Mouse (Mus musculus) stomach, embryonic 14.5 days (tissue): ENCODE data around the gene Frzb. TPM values are rescaled to one million over a fixed set of nuclear protein-coding genes. Genes with fewer than 3 reads are reported as not detected.
A peak's percentile ranks its signal among the peaks of the same experiment; 100 is the strongest.

Source experiments
- ATAC-seq: fragments of 200-750 bp; cut with Nextera tagmentation; 2 replicates; pipeline ENCODE4 v1.8.0; 2017; ENCODE audit warnings: low read depth, moderate TSS enrichment; ENCODE audit not compliant: insufficient number of reproducible peaks, insufficient read depth, low FRiP score
- H3K27ac ChIP-seq: fragments of 300-500 bp; sonication (generic); 2 replicates; pipeline ENCODE4 v1.5.1; 2014; ENCODE audit warnings: mild to moderate bottlenecking, low read length, moderate library complexity, mixed read lengths
- H3K27me3 ChIP-seq: fragments of 300-500 bp; sonication (generic); 2 replicates; pipeline ENCODE4 v1.6.1; 2014; ENCODE audit warnings: low read length, control low read depth, mixed read lengths; ENCODE audit not compliant: control insufficient read depth, insufficient read depth
- H3K36me3 ChIP-seq: fragments of 300-500 bp; sonication (generic); 2 replicates; pipeline ENCODE4 v1.6.1; 2014; ENCODE audit warnings: mild to moderate bottlenecking, control low read depth, low read length, moderate library complexity, mixed read lengths; ENCODE audit not compliant: control insufficient read depth, insufficient read depth
- H3K4me1 ChIP-seq: fragments of 300-500 bp; sonication (generic); 2 replicates; pipeline ENCODE4 v1.6.1; 2014; ENCODE audit warnings: low read length, control low read depth, mixed read lengths; ENCODE audit not compliant: control insufficient read depth, insufficient read depth
- H3K4me2 ChIP-seq: fragments of 300-500 bp; sonication (generic); replicated peaks from 2 replicates; pipeline ENCODE4 v1.6.1; 2014; ENCODE audit warnings: low read depth, low read length, control low read depth
- H3K4me3 ChIP-seq: fragments of 300-500 bp; sonication (generic); 2 replicates; pipeline ENCODE4 v1.5.1; 2014; ENCODE audit warnings: low read depth, low read length, control low read depth
- H3K9ac ChIP-seq: fragments of 300-500 bp; sonication (generic); replicated peaks from 2 replicates; pipeline ENCODE4 v1.6.1; 2014; ENCODE audit warnings: low read depth, mild to moderate bottlenecking, control low read depth, low read length, moderate library complexity, mixed read lengths
- H3K9me3 ChIP-seq: fragments of 300-500 bp; sonication (generic); 2 replicates; pipeline ENCODE4 v1.6.1; 2016; ENCODE audit warnings: low read depth, low read length, control low read depth; ENCODE audit not compliant: control insufficient read depth
- WGBS: fragments of 180-500 bp; shearing (Covaris S2); extraction: QIAGEN DNeasy Blood & Tissue Kit; methylation state at CpG from one replicate; pipeline ENCODE4 v1.1.7; 2014; 5-methylcytosine and 5-hydroxymethylcytosine counted together
- polyA plus RNA-seq: library from polyadenylated mRNA; unstranded; fragments of >200 nt; fragmentation: Nextera tagmentation; extraction: Ambion mirVana; gene quantifications from 2 replicates; pipeline ENCODE4 v1.2.1, GENCODE M21; 2014

The Frzb gene
- polyA plus RNA-seq, 1 experiment from 2014 or later: 1.6 TPM

GRCm38 (mm10) chr2:80448231-80448630, 806 bp upstream of the Frzb start:
- H3K9me3 ChIP-seq: peaks cover 5% of the 10 kb centered on the region; the same call in 1 of the 2 replicates
- peak overlapping the region; percentile 100 for H3K4me2 ChIP-seq
- no peak overlapping the region; the same call in 1 of the 2 replicates for H3K9ac ChIP-seq
- peaks cover 5% of the 10 kb centered on the region; the same call in 1 of the 2 replicates for H3K4me1 ChIP-seq
- under 1% methylated on average over 12 of the region's 12 CpGs for WGBS
- H3K4me3 ChIP-seq: peak overlapping the region; percentile 60
- no peaks in the 10 kb centered on the region for H3K36me3 ChIP-seq
- no peak overlapping the region for H3K27ac ChIP-seq
- no peak for ATAC-seq
- no peaks in the 10 kb centered on the region for H3K27me3 ChIP-seq

- Histone ChIP-seq H3K4me2 (peak overlapping the region; percentile 100), H3K9ac (0 out of 2 replicates have a peak overlapping the region, but pooled peaks have one; percentile 14)
- ATAC-seq: 0 out of 2 replicates have a peak, but pooled peaks have one; percentile 34
Observed at GRCm38 (mm10) chr2:80446308-80447151, 895 bp downstream of the Frzb start.

GRCm38 (mm10) chr2:80445926-80446307, 1.5 kb downstream of the Frzb start:
- 0 out of 2 replicates have a peak overlapping the region, but pooled peaks have one; percentile 14 for H3K9ac ChIP-seq
- peaks cover 5% of the 10 kb centered on the region; the same call in 1 of the 2 replicates for H3K9me3 ChIP-seq
- peaks cover 5% of the 10 kb centered on the region; the same call in 1 of the 2 replicates for H3K4me1 ChIP-seq
- H3K27ac ChIP-seq: no peak overlapping the region
- no peaks in the 10 kb centered on the region for H3K27me3 ChIP-seq
- ATAC-seq: no peak
- peak overlapping the region; percentile 100 for H3K4me2 ChIP-seq
- H3K36me3 ChIP-seq: no peaks in the 10 kb centered on the region
- WGBS: 13% methylated on average over 10 of the region's 10 CpGs
- peak overlapping the region; percentile 60 for H3K4me3 ChIP-seq

More at GRCm38 (mm10) chr2:80446308-80447151, 895 bp downstream of the Frzb start:
- Histone ChIP-seq H3K36me3 (no peaks in the 10 kb centered on the region), H3K4me3 (peak overlapping the region; percentile 60), H3K9me3 (peaks cover 5% of the 10 kb centered on the region; the same call in 1 of the 2 replicates), H3K4me1 (peaks cover 5% of the 10 kb centered on the region; the same call in 1 of the 2 replicates), H3K27ac (no peak overlapping the region), H3K27me3 (no peaks in the 10 kb centered on the region)
- WGBS: under 1% methylated on average over 54 of the region's 54 CpGs

GRCm38 (mm10) chr2:80445491-80445890, 1.9 kb downstream of the Frzb start:
- no peak for ATAC-seq
- 44% methylated on average over 10 of the region's 10 CpGs for WGBS
- 0 out of 2 replicates have a peak overlapping the region, but pooled peaks have one; percentile 3 for H3K4me3 ChIP-seq
- no peak overlapping the region for H3K27ac ChIP-seq
- H3K9ac ChIP-seq: no peak overlapping the region
- no peak overlapping the region for H3K4me2 ChIP-seq
- H3K4me1 ChIP-seq: peaks cover 5% of the 10 kb centered on the region; the same call in 1 of the 2 replicates
- no peaks in the 10 kb centered on the region for H3K36me3 ChIP-seq
- peaks cover 5% of the 10 kb centered on the region; the same call in 1 of the 2 replicates for H3K9me3 ChIP-seq
- no peaks in the 10 kb centered on the region for H3K27me3 ChIP-seq

GRCm38 (mm10) chr2:80444418-80445365, 2.7 kb downstream of the Frzb start:
- H3K9me3 ChIP-seq: peaks cover 5% of the 10 kb centered on the region; the same call in 1 of the 2 replicates
- 0 out of 2 replicates have a peak overlapping the region, but pooled peaks have one; percentile 3 for H3K4me3 ChIP-seq
- H3K4me2 ChIP-seq: no peak overlapping the region
- H3K27ac ChIP-seq: no peak overlapping the region
- no peak overlapping the region for H3K9ac ChIP-seq
- ATAC-seq: no peak
- 55% methylated on average over 14 of the region's 14 CpGs for WGBS
- H3K36me3 ChIP-seq: no peaks in the 10 kb centered on the region
- H3K27me3 ChIP-seq: no peaks in the 10 kb centered on the region
- peaks cover 5% of the 10 kb centered on the region; the same call in 1 of the 2 replicates for H3K4me1 ChIP-seq

GRCm38 (mm10) chr2:80443962-80444361, 3.5 kb downstream of the Frzb start:
- Histone ChIP-seq H3K36me3 (no peaks in the 10 kb centered on the region), H3K9ac (no peak overlapping the region), H3K27me3 (no peaks in the 10 kb centered on the region), H3K4me2 (no peak overlapping the region), H3K27ac (no peak overlapping the region), H3K9me3 (peaks cover 5% of the 10 kb centered on the region; the same call in 1 of the 2 replicates), H3K4me1 (peaks cover 5% of the 10 kb centered on the region; the same call in 1 of the 2 replicates), H3K4me3 (no peak overlapping the region)
- ATAC-seq: no peak
- WGBS: 94% methylated on average over 2 of the region's 2 CpGs

GRCm38 (mm10) chr2:80441386-80441785, 6.0 kb downstream of the Frzb start:
- H3K9me3 ChIP-seq: peaks cover 5% of the 10 kb centered on the region; the same call in 1 of the 2 replicates
- H3K27ac ChIP-seq: no peak overlapping the region
- no peaks in the 10 kb centered on the region for H3K27me3 ChIP-seq
- H3K9ac ChIP-seq: no peak overlapping the region
- WGBS: 91% methylated on average over 3 of the region's 3 CpGs
- peaks cover 2% of the 10 kb centered on the region; the same call in 1 of the 2 replicates for H3K4me1 ChIP-seq
- ATAC-seq: no peak
- H3K4me2 ChIP-seq: no peak overlapping the region
- no peaks in the 10 kb centered on the region for H3K36me3 ChIP-seq
- H3K4me3 ChIP-seq: no peak overlapping the region

- no peaks in the 10 kb centered on the region for H3K4me1 ChIP-seq
- WGBS: 78% methylated on average over 3 of the region's 3 CpGs
- H3K4me2 ChIP-seq: no peak overlapping the region
- H3K9ac ChIP-seq: no peak overlapping the region
- H3K36me3 ChIP-seq: no peaks in the 10 kb centered on the region
- H3K9me3 ChIP-seq: peaks cover 2% of the 10 kb centered on the region; the same call in 1 of the 2 replicates
- no peak for ATAC-seq
- no peaks in the 10 kb centered on the region for H3K27me3 ChIP-seq
- no peak overlapping the region for H3K4me3 ChIP-seq
- no peak overlapping the region for H3K27ac ChIP-seq
Observed at GRCm38 (mm10) chr2:80438854-80439253, 8.6 kb downstream of the Frzb start.
